Mouse (Mus musculus): Measurements from ENCODE around the gene Thap8. TPM values are rescaled to one million over a fixed set of nuclear protein-coding genes. Genes with fewer than 3 reads are reported as not detected.

Gene Thap8
- polyA plus RNA-seq, 1 experiment from 2014 or later: 0.58 TPM

DNA sequence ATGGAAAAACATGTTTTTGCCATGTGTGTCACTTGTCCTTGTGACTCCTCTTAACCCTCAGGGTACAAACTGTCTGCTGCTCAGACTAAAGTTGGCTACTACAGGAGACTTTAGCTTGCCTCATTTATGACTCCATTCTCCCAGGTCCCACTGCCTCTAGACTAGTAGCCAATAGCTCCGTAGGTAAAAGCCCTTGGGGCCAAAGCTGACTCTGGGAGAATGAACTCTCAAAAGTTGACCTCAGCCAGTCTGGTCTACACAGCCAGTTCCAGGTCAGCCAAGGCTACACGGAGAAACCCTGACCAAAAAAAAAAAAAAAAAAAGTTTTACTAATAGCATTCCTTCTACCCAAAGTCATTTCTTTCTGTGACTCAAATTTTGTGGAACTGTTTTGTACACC, 983 bp upstream of the Thap8 start:
- no peak overlapping the region for H3K9ac ChIP-seq (replicated peaks; ENCODE audit: low read length)
- no peak overlapping the region for H3K27ac ChIP-seq (replicated peaks; ENCODE audit: low read depth, low read length)
- peaks cover 9% of the 10 kb centered on the region; the same call in 1 of the 2 replicates for H3K4me1 ChIP-seq (ENCODE audit: control insufficient read depth, insufficient read depth, low read length)
- H3K4me3 ChIP-seq (replicated peaks; ENCODE audit: low read depth, low read length): no peak overlapping the region
- H3K9me3 ChIP-seq (ENCODE audit: control insufficient read depth, low read length): no peaks in the 10 kb centered on the region
- DNase-seq: no peak
- H3K36me3 ChIP-seq (ENCODE audit: control insufficient read depth, insufficient read depth, low read length): no peaks in the 10 kb centered on the region
- WGBS: 64% methylated on average over 2 of the region's 2 CpGs
- 0 out of 2 replicates have a peak overlapping the region, but pooled peaks have one; percentile 93 for H3K4me2 ChIP-seq (ENCODE audit: low read length)
- ATAC-seq (ENCODE audit: low FRiP score, low TSS enrichment): no peak
- no peaks in the 10 kb centered on the region for H3K27me3 ChIP-seq (ENCODE audit: control insufficient read depth, insufficient read depth, low read length)

GRCm38 (mm10) chr7:30279536-30279935, 358 bp upstream of the Thap8 start:
- Histone ChIP-seq H3K27ac (replicated peaks; ENCODE audit: low read depth, low read length) (no peak overlapping the region), H3K27me3 (ENCODE audit: control insufficient read depth, insufficient read depth, low read length) (no peaks in the 10 kb centered on the region), H3K9ac (replicated peaks; ENCODE audit: low read length) (peak overlapping the region; percentile 44; the same call in 1 of the 2 replicates), H3K4me2 (ENCODE audit: low read length) (peak overlapping the region; percentile 93), H3K4me1 (ENCODE audit: control insufficient read depth, insufficient read depth, low read length) (peaks cover 9% of the 10 kb centered on the region; the same call in 1 of the 2 replicates), H3K36me3 (ENCODE audit: control insufficient read depth, insufficient read depth, low read length) (no peaks in the 10 kb centered on the region), H3K4me3 (replicated peaks; ENCODE audit: low read depth, low read length) (peak overlapping the region; percentile 61), H3K9me3 (ENCODE audit: control insufficient read depth, low read length) (no peaks in the 10 kb centered on the region)
- no peak for ATAC-seq (ENCODE audit: low FRiP score, low TSS enrichment)
- WGBS: under 1% methylated on average over 6 of the region's 6 CpGs
- DNase-seq: no peak

DNA sequence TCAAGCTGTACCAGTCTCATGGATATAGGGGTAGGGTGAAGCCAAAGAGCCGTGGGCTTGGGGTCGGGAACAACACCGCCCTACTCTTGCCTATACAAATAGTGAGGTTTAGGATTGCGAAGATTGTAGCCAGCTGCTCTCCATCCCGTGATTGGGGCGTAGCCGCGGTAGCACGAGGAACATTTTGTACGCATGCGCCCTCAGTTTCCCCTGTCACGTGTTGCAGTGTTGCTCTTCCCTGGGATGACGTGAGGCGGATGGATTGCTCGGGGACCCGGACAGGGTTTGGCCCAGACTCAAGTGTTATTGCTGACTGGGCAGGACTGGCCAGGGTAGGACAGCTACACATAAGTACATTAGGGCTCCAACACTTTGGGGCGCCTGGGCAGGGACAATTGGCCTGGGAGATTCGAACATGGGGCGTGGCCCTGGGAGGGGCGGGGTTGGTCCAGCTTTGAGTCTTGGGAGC, 810 bp downstream of the Thap8 start:
- Histone ChIP-seq H3K4me2 (ENCODE audit: low read length) (peak overlapping the region; percentile 93), H3K27me3 (ENCODE audit: control insufficient read depth, insufficient read depth, low read length) (no peaks in the 10 kb centered on the region), H3K9me3 (ENCODE audit: control insufficient read depth, low read length) (no peaks in the 10 kb centered on the region), H3K9ac (replicated peaks; ENCODE audit: low read length) (peak overlapping the region; percentile 47), H3K36me3 (ENCODE audit: control insufficient read depth, insufficient read depth, low read length) (no peaks in the 10 kb centered on the region), H3K27ac (replicated peaks; ENCODE audit: low read depth, low read length) (peak overlapping the region; percentile 95), H3K4me1 (ENCODE audit: control insufficient read depth, insufficient read depth, low read length) (peaks cover 9% of the 10 kb centered on the region; the same call in 1 of the 2 replicates), H3K4me3 (replicated peaks; ENCODE audit: low read depth, low read length) (peak overlapping the region; percentile 61)
- WGBS: under 1% methylated on average over 20 of the region's 20 CpGs
- ATAC-seq (ENCODE audit: low FRiP score, low TSS enrichment): peak; percentile 88
- peak; percentile 95 for DNase-seq

GRCm38 (mm10) chr7:30281522-30281921, 1.6 kb downstream of the Thap8 start:
- Histone ChIP-seq H3K9me3 (ENCODE audit: control insufficient read depth, low read length) (no peaks in the 10 kb centered on the region), H3K27me3 (ENCODE audit: control insufficient read depth, insufficient read depth, low read length) (no peaks in the 10 kb centered on the region), H3K4me1 (ENCODE audit: control insufficient read depth, insufficient read depth, low read length) (peaks cover 9% of the 10 kb centered on the region; the same call in 1 of the 2 replicates), H3K36me3 (ENCODE audit: control insufficient read depth, insufficient read depth, low read length) (no peaks in the 10 kb centered on the region), H3K9ac (replicated peaks; ENCODE audit: low read length) (no peak overlapping the region), H3K27ac (replicated peaks; ENCODE audit: low read depth, low read length) (no peak overlapping the region), H3K4me2 (ENCODE audit: low read length) (peak overlapping the region; percentile 93), H3K4me3 (replicated peaks; ENCODE audit: low read depth, low read length) (no peak overlapping the region)
- DNase-seq (no peak), ATAC-seq (ENCODE audit: low FRiP score, low TSS enrichment) (no peak)
- 81% methylated on average over 4 of the region's 4 CpGs for WGBS

DNA sequence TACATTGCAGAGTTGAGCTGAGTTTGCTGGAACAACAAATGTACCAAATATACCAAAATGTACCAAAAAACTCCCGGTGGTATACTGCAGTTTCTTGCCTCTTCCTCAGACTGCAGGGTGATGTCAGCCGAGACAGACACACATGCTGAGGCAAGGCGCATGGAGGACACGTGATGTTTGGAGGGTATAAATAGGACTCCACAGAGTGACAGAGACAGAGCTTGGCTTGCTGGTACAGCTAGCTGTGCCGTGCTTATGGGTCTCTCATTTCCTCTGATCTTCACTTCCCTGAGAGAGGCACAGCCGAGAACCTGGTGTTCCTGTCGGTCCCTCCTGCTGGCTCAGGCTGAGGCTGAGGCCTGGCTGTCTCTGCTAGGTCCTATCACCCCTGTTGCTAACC, 2.8 kb downstream of the Thap8 start:
- Histone ChIP-seq H3K27ac (replicated peaks; ENCODE audit: low read depth, low read length) (no peak overlapping the region), H3K4me2 (ENCODE audit: low read length) (no peak overlapping the region), H3K27me3 (ENCODE audit: control insufficient read depth, insufficient read depth, low read length) (no peaks in the 10 kb centered on the region), H3K9me3 (ENCODE audit: control insufficient read depth, low read length) (no peaks in the 10 kb centered on the region), H3K36me3 (ENCODE audit: control insufficient read depth, insufficient read depth, low read length) (no peaks in the 10 kb centered on the region), H3K9ac (replicated peaks; ENCODE audit: low read length) (no peak overlapping the region), H3K4me1 (ENCODE audit: control insufficient read depth, insufficient read depth, low read length) (peaks cover 9% of the 10 kb centered on the region; the same call in 1 of the 2 replicates), H3K4me3 (replicated peaks; ENCODE audit: low read depth, low read length) (no peak overlapping the region)
- DNase-seq: no peak
- ATAC-seq (ENCODE audit: low FRiP score, low TSS enrichment): no peak
- 75% methylated on average over 7 of the region's 7 CpGs for WGBS

DNA sequence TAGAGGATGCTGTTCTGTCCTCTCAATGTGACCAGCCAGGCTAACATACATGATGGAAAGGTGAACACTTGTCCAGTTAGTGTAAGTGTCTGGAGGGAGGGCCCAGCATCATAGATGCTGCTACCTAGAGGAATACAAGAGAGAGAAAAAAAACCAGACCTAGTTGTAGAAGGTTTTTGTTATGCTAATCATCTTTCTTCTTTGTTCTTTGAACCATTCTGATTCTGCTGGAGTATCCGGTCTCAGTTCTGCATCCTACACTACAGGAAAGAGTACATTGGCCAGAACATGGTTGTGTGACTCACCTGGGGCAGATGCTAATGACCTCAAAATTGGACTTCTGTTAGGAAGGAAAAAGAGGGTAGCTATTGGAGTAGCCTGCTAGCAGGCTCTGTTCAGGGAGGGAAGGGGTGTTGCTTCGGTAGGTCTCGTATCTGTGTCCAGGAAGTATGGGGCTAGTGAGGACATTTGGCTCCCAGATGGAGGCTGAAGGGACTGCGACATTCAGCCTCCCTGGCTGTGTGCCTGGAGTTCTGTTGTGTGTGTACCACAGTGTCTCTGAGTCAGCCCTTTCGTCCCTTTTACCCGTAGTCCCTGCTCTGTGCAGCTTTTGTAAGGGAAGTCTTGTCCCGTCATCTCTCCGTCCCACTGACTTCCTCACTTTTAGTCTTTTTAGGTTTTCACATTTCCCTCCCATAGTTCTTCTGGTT, 7.0 kb downstream of the Thap8 start:
- WGBS: 65% methylated on average over 8 of the region's 8 CpGs
- DNase-seq: no peak
- Histone ChIP-seq H3K9ac (replicated peaks; ENCODE audit: low read length) (no peak overlapping the region), H3K4me2 (ENCODE audit: low read length) (no peak overlapping the region), H3K9me3 (ENCODE audit: control insufficient read depth, low read length) (no peaks in the 10 kb centered on the region), H3K4me3 (replicated peaks; ENCODE audit: low read depth, low read length) (no peak overlapping the region), H3K27me3 (ENCODE audit: control insufficient read depth, insufficient read depth, low read length) (no peaks in the 10 kb centered on the region), H3K36me3 (ENCODE audit: control insufficient read depth, insufficient read depth, low read length) (no peaks in the 10 kb centered on the region), H3K4me1 (ENCODE audit: control insufficient read depth, insufficient read depth, low read length) (0 out of 2 replicates have a peak, but pooled peaks cover 4% of the 10 kb centered on the region), H3K27ac (replicated peaks; ENCODE audit: low read depth, low read length) (no peak overlapping the region)
- no peak for ATAC-seq (ENCODE audit: low FRiP score, low TSS enrichment)

GRCm38 (mm10) chr7:30288046-30288445, 8.2 kb downstream of the Thap8 start:
- Histone ChIP-seq H3K9me3 (ENCODE audit: control insufficient read depth, low read length) (no peaks in the 10 kb centered on the region), H3K27me3 (ENCODE audit: control insufficient read depth, insufficient read depth, low read length) (no peaks in the 10 kb centered on the region), H3K27ac (replicated peaks; ENCODE audit: low read depth, low read length) (no peak overlapping the region), H3K36me3 (ENCODE audit: control insufficient read depth, insufficient read depth, low read length) (no peaks in the 10 kb centered on the region), H3K4me3 (replicated peaks; ENCODE audit: low read depth, low read length) (no peak overlapping the region), H3K9ac (replicated peaks; ENCODE audit: low read length) (no peak overlapping the region), H3K4me2 (ENCODE audit: low read length) (no peak overlapping the region), H3K4me1 (ENCODE audit: control insufficient read depth, insufficient read depth, low read length) (peaks cover 11% of the 10 kb centered on the region)
- ATAC-seq (ENCODE audit: low FRiP score, low TSS enrichment): no peak
- WGBS: 72% methylated on average over 6 of the region's 6 CpGs
- no peak for DNase-seq

GRCm38 (mm10) chr7:30289071-30289713, 9.3 kb downstream of the Thap8 start:
- no peak overlapping the region for H3K4me2 ChIP-seq (ENCODE audit: low read length)
- H3K27ac ChIP-seq (replicated peaks; ENCODE audit: low read depth, low read length): no peak overlapping the region
- H3K4me3 ChIP-seq (replicated peaks; ENCODE audit: low read depth, low read length): no peak overlapping the region
- H3K9ac ChIP-seq (replicated peaks; ENCODE audit: low read length): no peak overlapping the region
- H3K36me3 ChIP-seq (ENCODE audit: control insufficient read depth, insufficient read depth, low read length): peaks cover 7% of the 10 kb centered on the region
- no peaks in the 10 kb centered on the region for H3K27me3 ChIP-seq (ENCODE audit: control insufficient read depth, insufficient read depth, low read length)
- H3K4me1 ChIP-seq (ENCODE audit: control insufficient read depth, insufficient read depth, low read length): peaks cover 17% of the 10 kb centered on the region
- DNase-seq (no peak), ATAC-seq (ENCODE audit: low FRiP score, low TSS enrichment) (no peak)
- WGBS: 74% methylated on average over 7 of the region's 7 CpGs
- H3K9me3 ChIP-seq (ENCODE audit: control insufficient read depth, low read length): no peaks in the 10 kb centered on the region

Measured in midbrain, embryonic 14.5 days (tissue).